Mouse (Mus musculus) left cerebral cortex, postnatal 25 days (tissue): ENCODE measurements around the gene Rab37. TPM values are rescaled to one million over a fixed set of nuclear protein-coding genes. Genes with fewer than 3 reads are reported as not detected.

Source experiments
- total RNA-seq, 2 experiments: library from RNA; stranded (reverse); gene quantifications; 2 replicates each; pipeline ENCODE4 v1.2.3; 2021

The Rab37 gene
- total RNA-seq, 2 experiments from 2014 or later, result 0.76 to 0.99 TPM

Other genes starting within 250 kb of the Rab37 start
- 1 to 10 TPM; 4.2 to 6.4 TPM for gene Gprc5c, start 240.3 kb upstream of the Rab37 start, total RNA-seq
- under 1 TPM; 0.37 to 0.55 TPM for gene Cd300a, start 201.4 kb upstream of the Rab37 start, total RNA-seq
- gene Cd300lb, start 157.0 kb upstream of the Rab37 start, total RNA-seq, result not detected
- not detected for gene Cd300c, start 122.3 kb upstream of the Rab37 start, total RNA-seq
- not detected for gene Cd300ld, start 101.5 kb upstream of the Rab37 start, total RNA-seq
- gene Cd300c2, start 89.6 kb upstream of the Rab37 start, total RNA-seq, result 1 to 10 TPM; 2.8 to 3.0 TPM
- not detected for gene Cd300ld2, start 75.2 kb upstream of the Rab37 start, total RNA-seq
- gene Cd300ld4, start 64.4 kb upstream of the Rab37 start, total RNA-seq, result under 1 TPM in 1 of 2 experiments, not detected in 1; 0.55 TPM
- gene Cd300ld5, start 53.7 kb upstream of the Rab37 start, total RNA-seq, result under 1 TPM; 0.55 to 0.60 TPM
- gene Cd300ld3, start 43.0 kb upstream of the Rab37 start, total RNA-seq, result under 1 TPM in 1 of 2 experiments, not detected in 1; 0.60 TPM
- not detected for gene Cd300e, start 29.3 kb upstream of the Rab37 start, total RNA-seq
- under 1 TPM; 0.16 to 0.41 TPM for gene Cd300lf, start 42.6 kb downstream of the Rab37 start, total RNA-seq
- 10 to 100 TPM; 79.2 to 86.5 TPM for gene Slc9a3r1, start 71.9 kb downstream of the Rab37 start, total RNA-seq
- 10 to 100 TPM; 15.8 to 18.2 TPM for gene Tmem104, start 96.1 kb downstream of the Rab37 start, total RNA-seq
- 10 to 100 TPM; 20.1 to 22.3 TPM for gene Nat9, start 96.4 kb downstream of the Rab37 start, total RNA-seq
- 10 to 100 TPM; 41.0 to 42.0 TPM for gene Grin2c, start 175.8 kb downstream of the Rab37 start, total RNA-seq
- gene Fdxr, start 185.6 kb downstream of the Rab37 start, total RNA-seq, result 10 to 100 TPM; 14.5 to 17.4 TPM
- 10 to 100 TPM in 1 of 2 experiments, 1 to 10 TPM in 1; 9.5 to 10.8 TPM for gene Fads6, start 206.2 kb downstream of the Rab37 start, total RNA-seq
- gene Otop2, start 215.7 kb downstream of the Rab37 start, total RNA-seq, result under 1 TPM; 0.62 to 0.96 TPM
- under 1 TPM; 0.18 to 0.28 TPM for gene Ush1g, start 230.6 kb downstream of the Rab37 start, total RNA-seq
- gene Otop3, start 243.3 kb downstream of the Rab37 start, total RNA-seq, result under 1 TPM in 1 of 2 experiments, not detected in 1; 0.14 TPM